Mouse (Mus musculus) ovary, postnatal 10 days (tissue): ENCODE measurements around the gene Ttc28.
"Not testable (repeated sequence)": the region's sequence is repeated elsewhere in the genome, so short reads cannot be mapped to it uniquely, and the experiment has no call there.

Source experiments
- DNase-seq: peaks from one replicate; pipeline ENCODE4 v3.0.0; 2022; ENCODE audit warnings: low spot score

The Ttc28 gene

GRCm38 (mm10) chr5:110879584-110880374 lies at the start of gene Ttc28:
Gene Ttc28, plus strand, starts transcription at chr5:110879803.
- DNase-seq: peak; percentile 82

GRCm38 (mm10) chr5:110831036-110831720 lies 48.4 kb upstream of the Ttc28 start:
- DNase-seq: no peak

- no peak for DNase-seq
Measured at GRCm38 (mm10) chr5:110835959-110836358, 43.6 kb upstream of the Ttc28 start.

GRCm38 (mm10) chr5:110838016-110838415 lies 41.6 kb upstream of the Ttc28 start:
- DNase-seq: not testable (repeated sequence)

- DNase-seq: no peak
Measured at GRCm38 (mm10) chr5:110839038-110839677, 40.4 kb upstream of the Ttc28 start.

- DNase-seq: peak; percentile 92
Measured at GRCm38 (mm10) chr5:110839678-110840365, 39.8 kb upstream of the Ttc28 start, which contains the start of the genes Hscb and Chek2. Gene Hscb, minus strand, starts transcription at chr5:110839777. Gene Chek2, plus strand, starts transcription at chr5:110839979.

GRCm38 (mm10) chr5:110840465-110840864 lies 39.1 kb upstream of the Ttc28 start:
- no peak for DNase-seq

- DNase-seq: no peak
Measured at GRCm38 (mm10) chr5:110841046-110841862, 38.3 kb upstream of the Ttc28 start.

- no peak for DNase-seq
Measured at GRCm38 (mm10) chr5:110852990-110853389, 26.6 kb upstream of the Ttc28 start.

GRCm38 (mm10) chr5:110857091-110857490 lies 22.5 kb upstream of the Ttc28 start:
- no peak for DNase-seq

GRCm38 (mm10) chr5:110859013-110859650 lies 20.5 kb upstream of the Ttc28 start:
- DNase-seq: no peak

- DNase-seq: no peak
Measured at GRCm38 (mm10) chr5:110860445-110860844, 19.2 kb upstream of the Ttc28 start.

- DNase-seq: no peak
Measured at GRCm38 (mm10) chr5:110868460-110868859, 11.1 kb upstream of the Ttc28 start.

- DNase-seq: no peak
Measured at GRCm38 (mm10) chr5:110869242-110869669, 10.3 kb upstream of the Ttc28 start.

GRCm38 (mm10) chr5:110873160-110873559 lies 6.4 kb upstream of the Ttc28 start:
- DNase-seq: no peak

GRCm38 (mm10) chr5:110874711-110875110 lies 4.9 kb upstream of the Ttc28 start:
- no peak for DNase-seq

GRCm38 (mm10) chr5:110875286-110875685 lies 4.3 kb upstream of the Ttc28 start:
- DNase-seq: no peak

GRCm38 (mm10) chr5:110877666-110878505 lies 1.7 kb upstream of the Ttc28 start:
- DNase-seq: no peak

GRCm38 (mm10) chr5:110878526-110878925 lies 1.1 kb upstream of the Ttc28 start:
- DNase-seq: not testable (repeated sequence)

GRCm38 (mm10) chr5:110879042-110879441 lies 561 bp upstream of the Ttc28 start:
- DNase-seq: no peak
